Mouse (Mus musculus): Measurements from ENCODE around the gene Rpl19.

Gene Rpl19

GRCm38 (mm10) chr11:98024516-98024915, 2.0 kb upstream of the Rpl19 start:
- peak; percentile 42 for DNase-seq

GRCm38 (mm10) chr11:98026248-98026569, 301 bp upstream of the Rpl19 start:
- DNase-seq = no peak

GRCm38 (mm10) chr11:98027297-98027688, 783 bp downstream of the Rpl19 start:
- no peak for DNase-seq

GRCm38 (mm10) chr11:98027785-98028184, 1.3 kb downstream of the Rpl19 start:
- peak; percentile 16 for DNase-seq

GRCm38 (mm10) chr11:98030701-98031442, 4.4 kb downstream of the Rpl19 start:
- DNase-seq = peak; percentile 11

- no peak for DNase-seq
Observed at GRCm38 (mm10) chr11:98031443-98031770, 4.9 kb downstream of the Rpl19 start.

GRCm38 (mm10) chr11:98034061-98034460, 7.6 kb downstream of the Rpl19 start:
- no peak for DNase-seq

- DNase-seq = no peak
Observed at GRCm38 (mm10) chr11:98034840-98035239, 8.3 kb downstream of the Rpl19 start.

GRCm38 (mm10) chr11:98035977-98036377, 9.5 kb downstream of the Rpl19 start:
- peak; percentile 82 for DNase-seq

GRCm38 (mm10) chr11:98037871-98038270, 11.4 kb downstream of the Rpl19 start:
- no peak for DNase-seq

- DNase-seq = no peak
Observed at GRCm38 (mm10) chr11:98040975-98041374, 14.5 kb downstream of the Rpl19 start.

GRCm38 (mm10) chr11:98042741-98043140, 16.2 kb downstream of the Rpl19 start:
- peak; percentile 35 for DNase-seq

GRCm38 (mm10) chr11:98044074-98044473, 17.6 kb downstream of the Rpl19 start:
- DNase-seq = peak; percentile 49

GRCm38 (mm10) chr11:98045596-98045995, 19.1 kb downstream of the Rpl19 start:
- DNase-seq = peak; percentile 53

- DNase-seq = peak; percentile 40
Observed at GRCm38 (mm10) chr11:98046466-98046865, 20.0 kb downstream of the Rpl19 start.

GRCm38 (mm10) chr11:98047745-98048144, 21.2 kb downstream of the Rpl19 start:
- peak; percentile 93 for DNase-seq

- DNase-seq = peak; percentile 51
Observed at GRCm38 (mm10) chr11:98049672-98050519, 23.4 kb downstream of the Rpl19 start.

GRCm38 (mm10) chr11:98050520-98050815, 24.0 kb downstream of the Rpl19 start:
- DNase-seq = no peak

GRCm38 (mm10) chr11:98050940-98051339, 24.4 kb downstream of the Rpl19 start:
- peak; percentile 53 for DNase-seq

GRCm38 (mm10) chr11:98051611-98052128, 25.2 kb downstream of the Rpl19 start:
- peak; percentile 42 for DNase-seq

- DNase-seq = peak; percentile 61
Observed at GRCm38 (mm10) chr11:98052129-98052988, 25.8 kb downstream of the Rpl19 start.

- DNase-seq = peak; percentile 88
Observed at GRCm38 (mm10) chr11:98052989-98053834, 26.7 kb downstream of the Rpl19 start, which contains the start of gene Stac2. Stac2 (minus strand) TSS chr11:98053462.
